Mouse (Mus musculus): ENCODE results near the gene Ctsw.

- TF ChIP-seq CTCF (IDR thresholded peaks at IDR 0.05; ENCODE audit: control insufficient read depth, insufficient read depth, insufficient replicate concordance, low read depth, low read length) (no peak), POLR2A (IDR thresholded peaks at IDR 0.05; ENCODE audit: control insufficient read depth, low read depth, low read length) (no peak)
These were observed 27.7 kb upstream of the Ctsw start for GRCm38 (mm10) chr19:5496052-5496370.

Measured in testis, adult 2 months (tissue).